Mouse (Mus musculus): ENCODE measurements at regions not wholly inside any gene's neighbourhood (a gene's known extent, or its start where the extent isn't known, plus 50 kb on each side); places are given as distances from the start of the nearest gene placed in this dataset.

DNA sequence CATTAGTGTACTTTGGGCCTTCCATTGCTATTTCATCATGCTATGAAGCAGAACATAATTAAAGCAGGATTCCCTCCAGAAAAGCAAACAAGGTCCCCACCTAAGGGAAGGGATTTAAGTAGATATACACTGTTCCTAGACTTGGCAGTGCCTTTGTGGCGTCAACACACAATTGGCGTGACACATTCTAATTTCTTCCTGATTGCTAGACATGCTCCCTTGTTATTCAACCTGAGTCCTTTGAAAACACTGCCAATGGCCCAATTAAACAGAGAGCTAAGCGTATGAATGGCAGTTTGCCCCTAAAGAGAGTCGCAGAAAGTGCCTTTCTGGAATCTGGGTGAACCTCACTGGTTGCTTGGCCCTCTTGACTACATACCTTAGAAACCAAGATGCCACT, 60.3 kb upstream of the Kdm8 start:
- no peak for DNase-seq (ENCODE audit: extremely low spot score, low read depth, low spot score)

DNA sequence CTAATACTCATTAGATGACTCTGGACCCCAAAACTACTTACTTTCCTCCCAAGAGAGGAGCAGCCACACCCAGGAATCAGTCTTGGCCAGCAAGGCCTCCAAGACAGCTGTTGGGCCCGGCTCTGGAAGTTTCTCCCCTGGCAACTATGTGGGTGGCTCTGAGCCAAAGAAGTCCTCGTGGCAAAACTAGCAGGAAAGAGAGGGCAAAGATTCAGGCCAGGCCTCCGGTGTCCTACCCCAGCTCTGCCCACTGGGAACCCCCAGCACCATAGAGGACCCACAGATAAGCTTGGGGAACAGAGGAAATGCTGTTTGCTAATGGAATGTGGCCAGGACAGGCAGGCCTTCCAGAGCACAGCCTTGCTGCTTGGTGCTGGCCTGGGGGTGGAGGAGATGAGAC, 51.9 kb upstream of the Kdm8 start:
- no peak for DNase-seq (ENCODE audit: extremely low spot score, low read depth, low spot score)

DNA sequence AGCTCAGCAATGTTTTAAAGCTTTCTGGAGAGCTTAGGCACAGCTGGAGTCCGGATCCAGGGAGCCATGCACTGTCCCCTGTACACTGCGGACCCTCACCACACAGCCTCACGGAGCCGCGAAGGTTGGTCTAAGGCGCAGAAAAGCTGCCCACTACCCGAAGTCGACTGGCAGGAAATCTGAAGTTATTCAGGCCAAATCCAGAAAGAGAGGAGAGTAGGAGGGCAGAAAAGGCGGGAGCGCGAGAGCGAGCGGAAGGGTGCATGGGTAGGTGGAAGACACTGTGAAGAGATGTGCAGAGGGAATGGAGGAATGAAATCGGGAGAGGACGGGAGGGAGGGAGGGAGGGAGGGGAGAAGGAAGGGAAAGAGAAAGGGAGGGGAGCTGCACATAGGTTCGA, 51.2 kb upstream of the Kdm8 start:
- DNase-seq (ENCODE audit: extremely low spot score, low read depth, low spot score): no peak

DNA sequence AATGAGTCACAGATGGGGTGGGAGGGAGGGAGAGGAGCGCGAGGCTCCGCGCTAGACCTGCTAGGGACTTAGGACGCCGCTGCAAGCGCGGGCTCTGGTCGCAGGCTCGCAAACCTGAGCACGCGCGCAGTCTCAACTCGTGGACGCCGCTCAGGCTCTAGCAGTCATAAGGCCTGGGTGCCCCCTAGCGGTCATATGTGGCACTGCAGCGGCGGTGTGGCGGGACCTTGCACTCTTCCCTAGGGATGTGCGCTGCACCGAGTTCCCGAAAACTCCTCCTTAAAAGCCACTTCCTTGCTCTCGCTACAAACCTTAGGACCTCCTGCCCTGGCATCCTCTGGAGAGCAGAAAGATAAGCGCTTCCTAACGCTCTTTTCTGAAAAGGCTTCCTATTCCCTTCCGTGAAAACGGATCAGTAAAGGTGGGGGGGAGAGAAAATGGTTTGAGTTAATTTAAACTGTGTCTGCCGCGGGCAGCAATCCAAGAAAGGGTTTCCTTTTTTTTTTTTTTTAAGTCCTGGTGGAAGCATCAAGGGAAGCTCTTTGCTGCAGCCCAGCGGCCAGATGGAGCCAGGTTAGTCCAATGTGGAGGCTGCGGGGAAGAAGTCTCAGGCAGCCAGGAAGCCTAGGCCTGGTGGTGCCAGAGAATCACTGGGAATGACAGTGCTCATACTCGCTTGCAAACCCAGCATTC, 50.7 kb upstream of the Kdm8 start:
- peak; percentile 79 for DNase-seq (ENCODE audit: extremely low spot score, low read depth, low spot score)
